In genomic region chr4:139601519-139602356, GRCm38 (mm10) we compare ENCODE assay signal across 10 mouse cellular contexts. TPM values are rescaled to one million over a fixed set of nuclear protein-coding genes. Genes with fewer than 3 reads are reported as not detected.
DNase-seq lines count a peak whose midpoint lies in the region; ATAC-seq and TF ChIP-seq lines count a peak whose summit lies in the region.
"Had no signal": no experiment of that assay in that cellular context is flagged by ENCODE, and none has a peak within 500 bp of the region (broad histone marks: within the 10 kb centered on the region; RNA-seq: fewer than 3 reads in every experiment).

No protein-coding gene starts in this region.

- peak overlapping the region; percentile 23; the same call in 1 of the 2 replicates for H3K4me3 ChIP-seq in heart, embryonic 10.5 days
- no peak overlapping the region for H3K4me3 ChIP-seq in spleen, adult 2 months (ENCODE audit: extremely low read depth, insufficient read depth, insufficient read length)
- H3K4me3 ChIP-seq in limb, embryonic 10.5 days: no peak overlapping the region

- H3K36me3 ChIP-seq in heart, embryonic 10.5 days: peaks cover 25% of the 10 kb centered on the region
- H3K36me3 ChIP-seq in spleen, adult 2 months (ENCODE audit: control insufficient read depth, insufficient read depth, low read length): no peaks in the 10 kb centered on the region
- peaks cover 21% of the 10 kb centered on the region for H3K36me3 ChIP-seq in limb, embryonic 10.5 days

- peaks cover 66% of the 10 kb centered on the region for H3K4me1 ChIP-seq in heart, embryonic 10.5 days
- peaks cover 27% of the 10 kb centered on the region for H3K4me1 ChIP-seq in spleen, adult 2 months (ENCODE audit: control insufficient read depth, insufficient read depth, insufficient read length)
- H3K4me1 ChIP-seq in limb, embryonic 10.5 days: peaks cover 68% of the 10 kb centered on the region

- WGBS in heart, embryonic 10.5 days: 35% methylated on average over 7 of the region's 7 CpGs
- WGBS in spleen, adult 2 months: 68% methylated on average over 7 of the region's 7 CpGs
- WGBS in limb, embryonic 10.5 days: 76% methylated on average over 7 of the region's 7 CpGs

- no peak for TF ChIP-seq POLR2A in spleen, adult 2 months (IDR thresholded peaks at IDR 0.05; ENCODE audit: low read depth, low read length)

- no peaks in the 10 kb centered on the region for H3K9me3 ChIP-seq in heart, embryonic 10.5 days
- H3K9me3 ChIP-seq in limb, embryonic 10.5 days (replicated peaks): no peaks in the 10 kb centered on the region

- H3K27ac ChIP-seq in heart, embryonic 10.5 days: peak overlapping the region; percentile 86
- peak overlapping the region; percentile 20; the same call in 1 of the 2 replicates for H3K27ac ChIP-seq in spleen, adult 2 months (ENCODE audit: insufficient read depth, low read length)
- peak overlapping the region; percentile 91 for H3K27ac ChIP-seq in limb, embryonic 10.5 days

- DNase-seq in heart, embryonic 10.5 days (ENCODE audit: low spot score): no peak
- no peak for DNase-seq in heart, postnatal 36 days
- DNase-seq in spleen, adult 2 months (ENCODE audit: low read depth in 1 of 2, low spot score in 2 of 2): no peak
- DNase-seq in spleen, adult 12 weeks (ENCODE audit: low spot score): no peak
- DNase-seq in limb, embryonic 10.5 days (ENCODE audit: low spot score): no peak
- DNase-seq in thymus, adult 18-20 months: no peak
- DNase-seq in natural killer cell, adult 2 months (ENCODE audit: low spot score in 2 of 2): no peak
- DNase-seq: right cerebral cortex, postnatal 25 days had no signal

- no peak for TF ChIP-seq CTCF in spleen, adult 2 months (IDR thresholded peaks at IDR 0.05; ENCODE audit: extremely low read depth, insufficient read depth, insufficient read length, insufficient replicate concordance)

- intact Hi-C loops in heart, postnatal 36 days (cut with DNase I): no loop called here

- H3K27me3 ChIP-seq in heart, embryonic 10.5 days (ENCODE audit: insufficient read depth, poor library complexity, severe bottlenecking): no peaks in the 10 kb centered on the region
- no peaks in the 10 kb centered on the region for H3K27me3 ChIP-seq in spleen, adult 2 months (ENCODE audit: control insufficient read depth, insufficient read depth, low read length)
- no peaks in the 10 kb centered on the region for H3K27me3 ChIP-seq in limb, embryonic 10.5 days (ENCODE audit: low read depth, poor library complexity, severe bottlenecking)

- ATAC-seq in erythroid progenitor cell, adult 5-6 weeks (replicated peaks; ENCODE audit: low FRiP score, poor library complexity, severe bottlenecking): no peak

RNA-seq across cellular contexts. Expression of gene Gm21969, which starts 1.2 kb away (rescaled TPM):
- polyA plus RNA-seq in heart, embryonic 10.5 days (2016; fragmentation: Nextera tagmentation; extraction: Ambion mirVana): not detected in 2 replicates
- not detected for total RNA-seq in heart, postnatal 36 days (2021)
- 0.01 TPM in 1 of 2 replicates, not detected in the other for polyA plus RNA-seq in spleen, adult 2 months (2012; rRNA removed)
- not detected in 2 replicates for polyA plus RNA-seq in limb, embryonic 10.5 days (2016; fragmentation: Nextera tagmentation; extraction: Ambion mirVana)
- total RNA-seq in erythroid progenitor cell, adult 5-6 weeks (2015; ENCODE audit: low replicate concordance): not detected in 2 replicates
- total RNA-seq in erythroid progenitor cell, adult 5-6 weeks (2017; ENCODE audit: low replicate concordance): not detected in 2 replicates
- total RNA-seq: left cerebral cortex, postnatal 25 days had no signal

RNA-seq across cellular contexts. Expression of gene Aldh4a1, which starts 20.9 kb away (rescaled TPM):
- polyA plus RNA-seq in heart, embryonic 10.5 days (2016; fragmentation: Nextera tagmentation; extraction: Ambion mirVana): 28.0 and 28.3 TPM in 2 replicates
- 10 to 100 TPM; 73.7 to 76.3 TPM for total RNA-seq in heart, postnatal 36 days (2021)
- 18.9 and 21.5 TPM in 2 replicates for polyA plus RNA-seq in spleen, adult 2 months (2012; rRNA removed)
- 25.5 and 26.0 TPM in 2 replicates for polyA plus RNA-seq in limb, embryonic 10.5 days (2016; fragmentation: Nextera tagmentation; extraction: Ambion mirVana)
- 1.7 and 1.8 TPM in 2 replicates for total RNA-seq in erythroid progenitor cell, adult 5-6 weeks (2015; ENCODE audit: low replicate concordance)
- total RNA-seq in erythroid progenitor cell, adult 5-6 weeks (2017; ENCODE audit: low replicate concordance): 0.30 and 4.7 TPM in 2 replicates

RNA-seq across cellular contexts. Expression of gene Tas1r2, which starts 51.6 kb away (rescaled TPM):
- not detected in 2 replicates for polyA plus RNA-seq in heart, embryonic 10.5 days (2016; fragmentation: Nextera tagmentation; extraction: Ambion mirVana)
- not detected for total RNA-seq in heart, postnatal 36 days (2021)
- not detected in 2 replicates for polyA plus RNA-seq in spleen, adult 2 months (2012; rRNA removed)
- polyA plus RNA-seq in limb, embryonic 10.5 days (2016; fragmentation: Nextera tagmentation; extraction: Ambion mirVana): not detected in 2 replicates
- total RNA-seq in erythroid progenitor cell, adult 5-6 weeks (2015; ENCODE audit: low replicate concordance): not detected in 2 replicates
- not detected in 2 replicates for total RNA-seq in erythroid progenitor cell, adult 5-6 weeks (2017; ENCODE audit: low replicate concordance)
- total RNA-seq: left cerebral cortex, postnatal 25 days had no signal

Comparison
In these comparisons a context has a peak if more than half of its experiments do, and no peak if none do; other contexts are left out.
1. H3K27ac ChIP-seq: peak in every context shown above with its lines; median percentile 91 in limb, embryonic 10.5 days; 86 in heart, embryonic 10.5 days; 20 in spleen, adult 2 months.